Mouse (Mus musculus) Patski (cell line): Measurements from ENCODE around the gene Lhfp. TPM values are rescaled to one million over a fixed set of nuclear protein-coding genes. Genes with fewer than 3 reads are reported as not detected.
A peak's percentile ranks its signal among the peaks of the same experiment; 100 is the strongest.
"Not testable (repeated sequence)": the region's sequence is repeated elsewhere in the genome, so short reads cannot be mapped to it uniquely, and the experiment has no call there.

ENCODE experiments used
- ATAC-seq: fragments of 100-300 bp; one replicate; pipeline ENCODE4 v1.8.0; 2021
- CTCF ChIA-PET: fragments of 350-600 bp; sonication (Branson Sonifier 250); formaldehyde crosslinking; loops from one replicate; lab custom pipeline; 2022; ENCODE audit warnings: inconsistent platforms; lab: Charles Lee
- POLR2A ChIA-PET: fragments of 350-600 bp; sonication (Branson Sonifier 250); formaldehyde crosslinking; loops from one replicate; lab custom pipeline; 2022; ENCODE audit warnings: antibody characterized with exemption, inconsistent platforms; lab: Charles Lee
- DNase-seq: peaks from one replicate; pipeline ENCODE4 v3.0.0-alpha.2; 2011; ENCODE audit warnings: low read depth, low spot score
- H3K27me3 ChIP-seq: fragments of 371-371 bp; one replicate; pipeline ENCODE4 v1.5.1; 2021
- CTCF ChIP-seq: fragments of 100-300 bp; IDR thresholded peaks from one replicate; pipeline ENCODE4 v1.5.1; 2021
- in situ Hi-C: fragments of 300-500 bp; cut with MboI; formaldehyde crosslinking; loops from 3 replicates; pipeline ENCODE4 v1.11.1; 2018; ENCODE audit warnings: low pct_unique_long_range_greater_than_20kb, mixed read lengths
- polyA plus RNA-seq: library from polyadenylated mRNA; unstranded; gene quantifications from one replicate; pipeline ENCODE4 v1.2.3, GENCODE M21; 2021

The Lhfp gene
- polyA plus RNA-seq, 1 experiment from 2014 or later, result 589 TPM

DNA sequence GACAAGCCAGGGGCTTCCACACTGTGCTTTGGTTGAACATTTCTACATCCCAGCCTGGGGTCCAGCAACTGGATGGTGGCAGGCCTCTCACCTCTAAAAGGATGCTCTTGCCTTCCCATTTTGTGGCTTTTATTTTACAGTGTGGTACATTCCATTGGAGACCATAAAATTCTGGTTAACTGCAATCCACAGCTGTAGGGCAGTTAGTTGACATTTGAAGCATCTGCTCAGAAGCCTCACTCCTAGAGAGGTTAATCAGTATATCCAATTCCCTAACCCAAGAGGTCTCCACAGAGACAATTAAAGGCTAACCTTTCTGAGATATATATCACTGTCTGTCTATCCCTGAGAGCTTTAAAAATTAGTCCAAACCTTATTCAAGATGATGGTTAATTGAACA is 186.5 kb downstream of the Lhfp start:
- ChIA-PET CTCF (interaction anchor here (1.1 to 1.7 kb wide), 3 partner anchors 18 to 194 kb away, joined by 3 to 13 read pairs (median 3); no protein-coding TSS in a partner anchor), POLR2A (interaction anchor here (0.7 to 0.8 kb wide), 2 partner anchors 13 to 186 kb away, joined by 4 read pairs; partner anchors contain the start of gene Lhfp)
- ATAC-seq, result no peak

DNA sequence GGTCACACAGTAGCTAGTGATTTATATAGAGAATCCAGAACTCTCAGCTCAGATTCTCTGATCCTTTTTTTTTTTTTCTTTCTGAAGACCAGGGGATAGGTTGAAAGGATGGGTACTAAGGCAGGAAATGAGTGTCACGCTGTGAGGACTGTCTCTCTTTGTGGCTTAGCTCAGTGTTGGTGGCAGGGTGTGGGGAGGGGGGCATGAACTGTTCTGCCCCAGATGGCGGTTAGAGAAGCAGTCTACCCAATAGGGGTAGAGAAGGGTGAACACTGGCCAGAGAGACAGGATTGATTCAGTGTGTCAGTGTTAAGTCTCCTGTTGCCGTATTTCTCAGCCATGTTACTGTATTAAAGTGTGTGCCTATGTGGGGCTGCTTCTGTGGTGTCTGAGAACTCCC is 189.2 kb downstream of the Lhfp start:
- no peaks in the 10 kb centered on the region for H3K27me3 ChIP-seq
- ATAC-seq, result no peak
- no peak for DNase-seq
- ChIA-PET POLR2A (no interaction called here), CTCF (interaction anchor here (1.1 to 1.2 kb wide), 3 partner anchors 9 to 128 kb away, joined by 3 to 5 read pairs (median 4); no protein-coding TSS in a partner anchor)
- in situ Hi-C loops, result no loop called here
- no peak for TF ChIP-seq CTCF

More for the DNA sequence above, 186.5 kb downstream of the Lhfp start:
- no peak for TF ChIP-seq CTCF
- in situ Hi-C loops, result no loop called here
- H3K27me3 ChIP-seq, result no peaks in the 10 kb centered on the region
- DNase-seq, result no peak

DNA sequence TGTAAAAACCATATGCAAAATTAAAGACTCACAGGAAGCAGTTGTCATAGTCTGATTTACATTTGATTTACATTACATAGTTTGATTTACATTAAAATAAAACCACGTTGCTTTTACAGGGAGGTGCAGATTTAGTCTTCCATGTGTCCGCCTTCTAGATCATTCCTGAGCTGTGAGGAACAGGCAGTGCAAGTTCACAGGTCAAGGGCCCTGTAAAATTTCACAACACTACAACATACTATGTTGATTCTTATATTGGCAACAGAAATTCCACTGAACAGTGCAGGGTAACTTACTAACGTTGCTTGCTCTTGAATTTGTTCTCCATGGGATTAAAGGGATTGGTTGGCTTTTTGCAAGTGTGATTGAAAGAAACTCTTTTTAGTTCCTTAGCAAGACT is 189.8 kb downstream of the Lhfp start:
- in situ Hi-C loops, result no loop called here
- no peaks in the 10 kb centered on the region for H3K27me3 ChIP-seq
- no peak for ATAC-seq
- ChIA-PET CTCF (interaction anchor here (1.2 kb wide), 1 partner anchor 129 kb away, joined by 4 read pairs; no protein-coding TSS in a partner anchor), POLR2A (no interaction called here)
- TF ChIP-seq CTCF, result no peak
- DNase-seq, result no peak

DNA sequence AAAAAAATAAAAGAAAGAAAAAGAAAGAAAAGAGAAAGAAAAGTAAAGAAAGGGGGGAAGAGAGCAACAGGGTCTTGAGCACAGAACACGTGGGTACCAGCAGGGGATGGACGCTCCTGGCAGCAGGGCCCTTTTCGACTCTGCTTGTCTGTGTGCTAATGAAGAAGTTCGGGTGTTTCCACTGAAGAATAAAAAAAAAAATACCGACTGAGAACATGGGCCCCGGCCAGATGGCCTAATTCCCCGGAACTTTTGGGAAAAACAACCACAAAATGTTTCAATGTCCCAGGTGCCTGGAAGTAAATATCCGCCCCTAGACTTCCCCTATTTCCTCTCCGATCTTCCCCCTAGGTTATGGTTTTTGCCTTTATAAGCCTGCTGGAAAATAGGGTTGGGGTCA is 191.1 kb downstream of the Lhfp start:
- in situ Hi-C loops, CTCF ChIA-PET, POLR2A ChIA-PET, H3K27me3 ChIP-seq, DNase-seq, ATAC-seq: not testable (repeated sequence)

DNA sequence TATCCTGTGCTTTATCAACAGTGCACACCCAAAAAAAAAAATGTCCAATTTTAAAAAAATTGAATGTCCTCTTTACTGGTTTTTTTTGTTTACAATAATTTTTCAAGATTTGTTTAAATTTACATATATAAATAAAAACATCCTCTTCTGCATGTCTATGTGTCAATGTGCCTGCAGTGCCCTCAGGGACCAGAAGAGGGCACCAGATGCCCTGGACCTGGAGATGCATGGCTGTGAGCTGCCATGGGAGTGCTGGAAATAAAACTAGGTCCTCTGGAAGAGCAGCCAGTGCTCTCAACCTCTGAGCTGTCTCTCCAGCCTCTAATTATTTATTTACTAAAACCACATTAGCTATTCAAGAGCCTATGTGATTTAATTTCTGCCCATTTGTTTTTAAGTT is 193.4 kb downstream of the Lhfp start:
- CTCF ChIA-PET, result interaction anchor here (1.0 to 3.1 kb wide), 8 partner anchors 9 to 195 kb away, joined by 3 to 17 read pairs (median 4); no protein-coding TSS in a partner anchor
- H3K27me3 ChIP-seq, result no peaks in the 10 kb centered on the region
- in situ Hi-C loops, result no loop called here
- POLR2A ChIA-PET, result interaction anchor here (0.6 to 1.3 kb wide), 5 partner anchors 10 to 67 kb away, joined by 3 to 4 read pairs (median 3); no protein-coding TSS in a partner anchor
- no peak for DNase-seq
- no peak for ATAC-seq
- TF ChIP-seq CTCF, result peak; percentile 62

DNA sequence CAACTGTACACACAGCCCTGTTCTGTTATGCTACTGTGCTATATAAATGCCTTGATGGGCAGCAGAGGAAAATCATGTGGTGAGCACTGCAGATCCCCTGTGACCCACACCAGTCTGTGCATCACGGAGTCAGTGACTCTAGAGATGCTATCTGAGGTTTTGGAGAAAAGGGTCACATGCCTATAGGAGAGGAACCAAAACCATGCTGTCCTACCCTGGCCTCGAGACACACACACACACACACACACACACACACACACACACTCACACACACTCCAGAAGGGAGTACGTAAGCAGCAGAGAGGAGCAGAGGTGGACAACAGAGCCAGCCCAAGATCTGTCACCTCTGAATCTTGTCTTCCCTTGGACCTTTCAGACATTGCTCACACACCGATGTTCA is 195.1 kb downstream of the Lhfp start:
- no peak for TF ChIP-seq CTCF
- in situ Hi-C loops, result no loop called here
- CTCF ChIA-PET, result interaction anchor here (2.8 to 3.1 kb wide), 2 partner anchors 9 to 12 kb away, joined by 16 to 17 read pairs; no protein-coding TSS in a partner anchor
- ATAC-seq (no peak), DNase-seq (no peak)
- no peaks in the 10 kb centered on the region for H3K27me3 ChIP-seq
- POLR2A ChIA-PET, result interaction anchor here (0.6 kb wide), 1 partner anchor 1064 kb away, joined by 4 read pairs; no protein-coding TSS in a partner anchor

DNA sequence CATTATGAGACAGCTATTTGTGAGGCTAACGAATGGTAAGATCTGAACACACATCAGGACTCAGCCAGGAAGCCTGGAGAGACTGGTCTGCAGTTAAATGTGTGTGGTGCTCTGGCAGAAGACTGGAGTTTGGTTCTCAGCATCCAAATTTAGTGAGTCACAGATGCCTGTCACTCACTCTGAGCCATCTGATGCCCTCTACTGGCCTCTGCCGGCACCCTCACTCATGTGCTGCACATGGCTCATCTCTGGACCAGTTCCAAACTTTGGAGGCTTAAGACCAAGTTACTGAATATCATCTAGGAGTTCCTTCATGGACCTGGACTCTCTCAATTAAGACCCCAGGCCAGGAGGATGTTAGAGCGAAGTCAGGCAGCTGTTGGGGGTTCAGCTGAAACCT is 198.8 kb downstream of the Lhfp start:
- H3K27me3 ChIP-seq, result no peaks in the 10 kb centered on the region
- TF ChIP-seq CTCF, result no peak
- ChIA-PET POLR2A (no interaction called here), CTCF (interaction anchor here (0.7 to 1.4 kb wide), 5 partner anchors 9 to 43 kb away, joined by 3 to 5 read pairs (median 3); no protein-coding TSS in a partner anchor)
- DNase-seq (no peak), ATAC-seq (no peak)
- in situ Hi-C loops, result no loop called here

DNA sequence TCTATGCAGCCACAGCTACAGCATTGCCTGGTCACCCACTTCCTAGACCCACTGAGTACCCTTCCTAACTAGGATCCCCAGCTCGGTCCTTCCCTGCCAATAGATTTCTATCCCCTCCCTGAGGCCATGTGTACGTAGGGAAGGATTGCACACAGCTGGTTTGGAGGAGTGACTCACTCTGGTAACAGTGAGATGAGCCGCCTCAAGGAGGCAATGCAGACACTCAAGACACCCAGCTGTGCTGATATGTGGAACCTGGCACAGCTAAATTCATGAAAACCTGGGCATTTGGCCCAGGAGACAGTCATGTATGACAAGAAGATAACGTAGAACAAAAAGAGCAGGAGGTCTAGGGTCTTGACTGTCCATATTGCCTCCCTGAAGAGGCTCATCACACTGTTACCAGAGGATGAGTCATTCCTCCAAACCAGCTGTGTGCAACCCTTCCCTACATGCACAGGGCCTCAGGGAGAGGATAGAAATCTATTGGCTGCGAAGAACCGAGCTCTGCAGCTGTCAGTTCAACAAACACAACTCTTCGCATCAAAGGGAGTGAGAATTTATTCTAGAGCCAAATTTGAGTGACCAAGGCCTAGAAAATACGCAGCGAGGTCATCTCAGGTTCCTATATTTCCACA is 204.4 kb downstream of the Lhfp start:
- no peaks in the 10 kb centered on the region for H3K27me3 ChIP-seq
- ChIA-PET POLR2A (interaction anchor here (0.6 to 1.1 kb wide), 4 partner anchors 11 to 229 kb away, joined by 3 to 4 read pairs (median 4); no protein-coding TSS in a partner anchor), CTCF (interaction anchor here (0.7 to 3.8 kb wide), 19 partner anchors 11 to 233 kb away, joined by 3 to 23 read pairs (median 4); partner anchors contain the start of gene Lhfp)
- peak; percentile 62 for DNase-seq
- in situ Hi-C loops, result loop anchor here (5.0 kb wide), 1 partner anchor 203 kb away; the partner anchor contains the start of gene Lhfp
- TF ChIP-seq CTCF, result peak; percentile 49
- peak; percentile 79 for ATAC-seq

DNA sequence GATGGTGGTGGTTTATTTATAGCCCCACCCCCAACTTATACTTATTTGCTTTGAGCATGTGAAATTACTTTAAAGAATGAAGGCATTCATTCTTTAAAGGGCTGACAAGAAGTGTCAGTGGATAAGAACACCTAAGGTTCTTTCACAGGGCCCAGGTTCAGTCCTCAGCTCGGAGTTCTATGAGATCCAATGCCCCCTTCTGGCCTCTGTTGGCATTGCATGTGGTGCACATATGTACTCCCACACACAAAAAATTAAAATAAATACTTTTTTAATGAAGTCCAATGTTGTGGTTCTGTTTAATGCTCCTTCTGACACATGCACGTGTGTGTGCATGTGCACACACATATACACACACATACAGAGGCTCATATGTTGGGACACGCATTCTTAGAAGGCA is 205.8 kb downstream of the Lhfp start:
- ChIA-PET CTCF (interaction anchor here (0.8 to 3.8 kb wide), 14 partner anchors 12 to 218 kb away, joined by 3 to 23 read pairs (median 4); partner anchors contain the start of gene Lhfp), POLR2A (no interaction called here)
- DNase-seq (no peak), ATAC-seq (no peak)
- in situ Hi-C loops, result loop anchor here (5.0 kb wide), 1 partner anchor 205 kb away; the partner anchor contains the start of gene Lhfp
- peak; percentile 87 for TF ChIP-seq CTCF
- no peaks in the 10 kb centered on the region for H3K27me3 ChIP-seq

DNA sequence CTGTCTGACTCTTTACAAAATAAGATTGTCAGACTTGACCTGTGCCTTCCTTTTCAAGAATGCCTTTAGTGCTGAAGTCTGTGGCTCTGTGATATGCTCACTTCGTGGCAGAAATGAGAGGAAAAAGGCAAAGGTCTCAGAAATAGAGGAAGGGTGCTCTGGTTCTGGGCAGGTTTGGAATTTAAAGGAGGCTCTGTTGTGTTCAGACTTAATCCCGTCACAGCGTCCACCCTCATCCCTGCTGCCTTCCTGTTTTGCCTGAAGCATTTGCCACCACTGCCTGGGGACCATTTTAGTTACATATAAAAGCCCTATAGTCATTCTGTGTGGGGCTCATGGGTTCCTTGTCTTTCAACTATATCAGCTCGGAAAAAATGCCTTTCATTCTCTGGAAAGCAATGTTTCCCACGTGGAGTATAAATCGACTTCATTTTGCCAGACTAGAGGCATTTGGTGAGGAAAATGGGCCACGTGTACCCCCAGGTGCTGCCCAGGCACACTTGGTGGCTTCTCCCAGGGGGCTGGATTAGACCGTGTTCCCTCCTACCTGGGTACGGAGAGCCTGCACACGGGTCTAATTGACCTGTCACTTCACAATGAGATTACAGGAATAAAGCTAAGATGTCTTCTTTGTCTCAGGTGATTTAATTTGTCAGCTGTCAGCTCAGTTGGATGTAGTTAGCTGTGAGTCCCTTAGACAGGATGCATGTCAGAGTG is 207.0 kb downstream of the Lhfp start:
- POLR2A ChIA-PET, result no interaction called here
- CTCF ChIA-PET, result interaction anchor here (1.0 to 3.8 kb wide), 8 partner anchors 8 to 219 kb away, joined by 3 to 21 read pairs (median 3); no protein-coding TSS in a partner anchor
- ATAC-seq (no peak), DNase-seq (no peak)
- no peak for TF ChIP-seq CTCF
- no peaks in the 10 kb centered on the region for H3K27me3 ChIP-seq
- in situ Hi-C loops, result loop anchor here (5.0 kb wide), 1 partner anchor 206 kb away; the partner anchor contains the start of gene Lhfp
